Mouse (Mus musculus): Measurements from ENCODE around the gene Fkbpl.

DNA sequence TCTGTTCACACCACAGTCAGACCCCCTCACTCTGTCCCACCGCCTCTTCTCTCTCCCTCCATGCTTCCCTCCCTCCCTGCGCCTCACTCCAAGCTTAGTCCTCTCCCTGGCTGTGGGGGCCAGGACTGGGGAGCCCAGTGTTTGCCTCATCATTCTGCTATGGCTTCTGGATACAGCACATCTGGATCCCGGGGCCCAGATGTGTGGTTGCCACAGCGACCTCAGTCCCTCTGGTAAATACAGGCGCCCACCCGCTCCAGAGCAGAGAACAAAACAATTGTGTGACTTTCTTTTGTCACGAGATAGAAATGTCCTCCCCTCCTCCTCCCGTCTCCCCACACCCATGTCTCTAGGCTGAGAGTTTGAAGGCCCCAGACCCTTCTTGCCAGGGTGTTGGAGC lies 12.1 kb downstream of the Fkbpl start:
- no peak for TF ChIP-seq CTCF (IDR thresholded peaks at IDR 0.05; ENCODE audit: insufficient read depth, low read length)
- no peak for TF ChIP-seq POLR2A (IDR thresholded peaks at IDR 0.05; ENCODE audit: borderline replicate concordance, extremely low read depth, low read depth, low read length)
